Mouse (Mus musculus) frontal cortex, adult (tissue): ENCODE measurements around the gene Sdr39u1.

Experiments used
- ATAC-seq: cut with Nextera tagmentation; 2 replicates; pipeline ENCODE4 v1.9.2; 2017; ENCODE audit warnings: mild to moderate bottlenecking, moderate library complexity, mixed read lengths; ENCODE audit not compliant: low TSS enrichment

Sdr39u1 gene

GRCm38 (mm10) chr14:55884166-55884565, 15.9 kb downstream of the Sdr39u1 start, which contains the start of gene Cbln3:
Gene Cbln3, minus strand, starts transcription at chr14:55884392.
- ATAC-seq = no peak

GRCm38 (mm10) chr14:55883663-55884062, 16.4 kb downstream of the Sdr39u1 start:
- ATAC-seq = no peak

- no peak for ATAC-seq
These were observed 16.9 kb downstream of the Sdr39u1 start for GRCm38 (mm10) chr14:55883149-55883661.

- ATAC-seq = no peak
These were observed 17.9 kb downstream of the Sdr39u1 start for GRCm38 (mm10) chr14:55882171-55882641.

DNA sequence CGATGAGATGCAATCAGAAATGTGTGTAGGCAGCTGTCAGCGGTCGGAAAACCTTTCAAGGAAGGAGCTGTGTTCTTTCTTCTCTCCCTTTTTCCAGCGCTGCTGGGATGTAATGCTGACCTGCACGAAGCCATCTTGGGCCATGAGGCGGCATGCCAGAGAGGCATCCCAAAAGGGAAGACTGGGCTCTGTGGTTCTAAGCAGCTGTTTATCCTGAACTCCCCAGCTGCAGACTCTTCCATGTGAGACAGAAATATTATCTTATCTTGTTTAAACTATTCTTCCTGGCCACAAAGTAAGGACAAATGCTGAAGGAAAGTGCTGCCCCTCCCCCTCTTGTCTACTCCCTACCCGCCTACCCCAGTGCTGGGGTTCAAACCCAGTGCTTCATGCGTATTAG, 19.1 kb downstream of the Sdr39u1 start:
- ATAC-seq = no peak

- peak; percentile 96 for ATAC-seq
These were observed 20.5 kb downstream of the Sdr39u1 start for GRCm38 (mm10) chr14:55879623-55880022.

- no peak for ATAC-seq
These were observed 21.7 kb downstream of the Sdr39u1 start for GRCm38 (mm10) chr14:55878316-55878940.

GRCm38 (mm10) chr14:55877469-55878315, 22.4 kb downstream of the Sdr39u1 start:
- peak; percentile 21; the same call in 1 of the 2 replicates for ATAC-seq

DNA sequence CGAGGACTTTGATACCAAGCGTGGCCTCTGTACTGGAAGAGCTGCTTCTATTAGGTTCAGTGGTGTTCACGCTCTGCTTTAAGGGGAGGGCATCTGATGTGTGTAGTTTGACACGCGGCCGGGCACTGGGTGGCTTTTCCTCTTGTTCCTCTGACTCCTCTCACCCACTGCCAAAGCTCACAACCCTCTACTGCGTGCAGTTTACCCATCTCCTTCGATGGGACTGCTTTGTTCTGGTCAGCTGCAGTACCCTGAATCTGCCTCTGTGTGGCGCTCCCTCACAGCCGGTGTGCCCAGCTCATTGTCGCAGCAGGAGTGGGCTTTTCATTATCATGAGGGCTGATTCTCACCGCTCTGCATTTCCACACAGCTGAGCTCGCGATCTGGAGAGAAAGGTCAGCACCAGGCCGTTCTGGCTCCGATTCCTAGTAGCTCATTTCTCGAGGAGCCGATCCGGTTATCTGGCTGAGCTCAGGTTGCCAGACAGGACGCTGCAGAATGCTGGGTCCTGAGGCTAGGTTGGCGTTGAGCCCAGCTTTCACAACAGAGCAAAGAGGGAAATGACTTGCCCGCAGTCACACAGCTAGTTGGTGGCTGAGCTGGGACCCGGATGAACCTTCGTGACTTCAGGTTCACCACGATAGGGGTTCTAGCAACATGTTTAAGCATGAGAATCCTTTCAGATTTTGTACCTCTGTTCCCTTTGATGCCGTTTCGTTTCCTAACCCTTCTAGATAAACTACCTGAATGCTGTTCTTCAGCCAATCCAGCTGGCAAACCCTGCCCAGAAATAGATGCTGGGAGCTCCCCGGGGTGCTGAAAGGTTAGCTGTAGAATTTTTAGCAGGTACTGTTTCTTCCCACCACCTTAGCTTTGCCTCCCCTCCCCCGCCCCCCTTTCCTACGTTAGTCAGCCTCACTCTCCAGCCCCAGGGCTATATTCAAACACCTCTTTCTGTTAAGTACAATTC, 26.1 kb downstream of the Sdr39u1 start:
- ATAC-seq = peak; percentile 77

- no peak for ATAC-seq
These were observed 26.8 kb downstream of the Sdr39u1 start for GRCm38 (mm10) chr14:55873242-55873713.

- no peak for ATAC-seq
These were observed 27.5 kb downstream of the Sdr39u1 start for GRCm38 (mm10) chr14:55872551-55872950.

GRCm38 (mm10) chr14:55872039-55872438, 28.1 kb downstream of the Sdr39u1 start:
- ATAC-seq = no peak

DNA sequence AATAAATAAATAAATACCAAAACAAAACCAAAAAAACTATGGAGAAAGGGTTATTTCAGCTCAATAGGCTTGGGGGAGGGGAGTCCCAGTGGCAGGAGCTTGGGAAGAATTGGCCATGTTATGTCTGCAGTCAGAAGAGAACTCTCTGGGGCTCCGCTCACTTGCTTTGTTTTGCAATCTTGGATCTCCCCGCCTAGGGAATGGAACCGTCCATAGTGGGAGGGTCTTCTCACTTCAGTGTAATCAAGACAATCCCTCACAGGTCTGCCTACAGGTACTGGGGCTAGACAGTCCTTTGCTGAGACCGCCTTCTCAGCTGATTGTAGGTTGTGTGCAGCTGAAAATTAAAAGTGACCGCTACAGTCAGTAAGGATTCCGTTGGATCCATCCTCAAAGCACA, 30.6 kb downstream of the Sdr39u1 start:
- ATAC-seq = no peak

GRCm38 (mm10) chr14:55868230-55869026, 31.7 kb downstream of the Sdr39u1 start:
- no peak for ATAC-seq

- ATAC-seq = peak; percentile 74
These were observed 33.1 kb downstream of the Sdr39u1 start for GRCm38 (mm10) chr14:55866962-55867361.

GRCm38 (mm10) chr14:55863773-55864172, 36.3 kb downstream of the Sdr39u1 start:
- peak; percentile 72; the same call in 1 of the 2 replicates for ATAC-seq

DNA sequence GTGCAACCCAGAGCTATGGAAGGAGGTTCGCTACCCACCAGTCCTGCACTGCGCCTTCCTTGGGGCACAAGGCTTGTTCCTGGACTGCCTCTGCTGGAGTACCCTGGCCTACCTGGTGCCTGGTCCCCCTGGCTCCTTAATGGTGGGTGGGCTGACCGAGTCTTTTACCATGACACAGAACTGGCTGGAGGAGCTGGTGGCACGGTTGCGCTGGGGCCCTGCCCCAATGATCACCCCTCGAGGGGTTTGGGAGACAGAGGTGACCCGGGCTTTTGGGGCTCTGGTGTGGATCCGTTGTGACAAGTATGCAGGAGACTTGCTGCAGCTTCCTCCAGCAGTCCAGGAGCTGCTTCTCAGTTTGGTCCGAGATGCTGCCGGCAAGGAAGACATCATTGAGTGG, 37.1 kb downstream of the Sdr39u1 start:
- no peak for ATAC-seq

- ATAC-seq = no peak
These were observed 37.9 kb downstream of the Sdr39u1 start for GRCm38 (mm10) chr14:55862186-55862585.

- no peak for ATAC-seq
These were observed 42.5 kb downstream of the Sdr39u1 start for GRCm38 (mm10) chr14:55857588-55857987.

DNA sequence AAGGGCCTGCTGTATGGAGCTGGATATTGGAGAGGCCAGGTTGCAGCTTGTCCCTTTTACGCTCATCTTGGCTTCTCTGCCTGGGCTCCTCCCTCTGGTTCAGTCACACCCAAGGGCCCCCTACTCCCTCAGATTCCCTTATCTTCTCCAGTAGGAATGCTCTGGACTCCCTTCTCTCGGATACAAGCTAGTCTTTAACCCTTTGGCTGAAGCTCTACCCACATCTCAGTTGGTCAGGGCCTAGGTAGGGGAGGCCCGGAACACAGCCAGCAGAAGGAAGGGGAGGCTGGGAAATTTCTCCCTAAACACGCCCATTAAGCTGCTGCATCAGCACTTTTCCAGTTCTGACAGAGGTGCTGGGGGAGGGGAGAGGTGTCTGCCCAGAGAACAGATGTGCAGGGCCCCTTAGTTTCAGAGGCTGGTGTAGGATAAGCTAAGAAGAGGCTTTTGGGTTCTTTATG, 45.0 kb downstream of the Sdr39u1 start:
- no peak for ATAC-seq
